Mouse (Mus musculus) neural tube, embryonic 11.5 days (tissue): ENCODE data around the gene Olfr63. TPM values are rescaled to one million over a fixed set of nuclear protein-coding genes. Genes with fewer than 3 reads are reported as not detected.

Source experiments
- polyA plus RNA-seq: library from polyadenylated mRNA; unstranded; fragments of >200 nt; fragmentation: Nextera tagmentation; extraction: Ambion mirVana; gene quantifications from 2 replicates; pipeline ENCODE4 v1.2.1, GENCODE M21; 2014

Olfr63 gene
- polyA plus RNA-seq, 1 experiment from 2014 or later = not detected

Other genes with a start within 250 kb of the Olfr63 start
- 22.9 and 25.9 TPM in 2 replicates for gene Zfp763, start 231.3 kb upstream of the Olfr63 start, polyA plus RNA-seq
- gene 4921501E09Rik, start 196.6 kb upstream of the Olfr63 start, polyA plus RNA-seq = not detected in 2 replicates
- 10.7 and 11.9 TPM in 2 replicates for gene Zfp563, start 175.4 kb upstream of the Olfr63 start, polyA plus RNA-seq
- 0.12 and 0.18 TPM in 2 replicates for gene Morc2b, start 125.0 kb upstream of the Olfr63 start, polyA plus RNA-seq
- gene Olfr55, start 96.2 kb upstream of the Olfr63 start, polyA plus RNA-seq = 0.05 TPM in 1 of 2 replicates, not detected in the other
- not detected in 2 replicates for gene Olfr239, start 73.4 kb upstream of the Olfr63 start, polyA plus RNA-seq
- gene Olfr1564, start 43.0 kb upstream of the Olfr63 start, polyA plus RNA-seq = not detected in 2 replicates
- gene Zfp955a, start 9.5 kb upstream of the Olfr63 start, polyA plus RNA-seq = 20.6 and 22.8 TPM in 2 replicates
- 9.5 and 10.3 TPM in 2 replicates for gene Zfp955b, start 24.9 kb downstream of the Olfr63 start, polyA plus RNA-seq
- gene Zfp81, start 94.2 kb downstream of the Olfr63 start, polyA plus RNA-seq = 17.9 and 18.9 TPM in 2 replicates
- gene Zfp101, start 130.0 kb downstream of the Olfr63 start, polyA plus RNA-seq = 20.6 and 25.0 TPM in 2 replicates
- gene Actl9, start 168.2 kb downstream of the Olfr63 start, polyA plus RNA-seq = not detected in 2 replicates